Mouse (Mus musculus) right cerebral cortex, postnatal 4 days (tissue): ENCODE measurements at regions not wholly inside any gene's neighbourhood (a gene's known extent, or its start where the extent isn't known, plus 50 kb on each side); places are given as distances from the start of the nearest gene placed in this dataset.

ENCODE experiments used
- DNase-seq: peaks from one replicate; pipeline ENCODE4 v3.0.0-alpha.2; 2022

DNA sequence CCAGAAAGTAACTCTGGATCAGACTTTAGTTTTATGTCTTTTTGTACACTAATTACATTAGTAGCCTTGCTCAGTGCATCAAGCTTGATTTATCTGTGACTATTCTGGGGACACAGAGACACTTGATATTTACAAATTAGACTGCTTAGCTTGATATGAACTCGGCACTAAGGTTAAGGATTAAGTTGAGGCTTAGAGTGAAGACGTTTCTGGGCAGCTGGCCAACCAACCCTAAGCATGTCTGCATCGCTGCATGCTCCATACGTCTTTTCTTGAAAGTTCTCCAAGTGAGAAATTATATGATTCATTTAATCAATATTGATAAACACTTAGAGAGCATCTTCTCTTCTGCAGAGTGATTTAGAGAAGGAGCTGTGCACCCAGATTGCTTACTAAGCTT lies 352.6 kb upstream of the Slitrk1 start:
- DNase-seq, result peak; percentile 2

DNA sequence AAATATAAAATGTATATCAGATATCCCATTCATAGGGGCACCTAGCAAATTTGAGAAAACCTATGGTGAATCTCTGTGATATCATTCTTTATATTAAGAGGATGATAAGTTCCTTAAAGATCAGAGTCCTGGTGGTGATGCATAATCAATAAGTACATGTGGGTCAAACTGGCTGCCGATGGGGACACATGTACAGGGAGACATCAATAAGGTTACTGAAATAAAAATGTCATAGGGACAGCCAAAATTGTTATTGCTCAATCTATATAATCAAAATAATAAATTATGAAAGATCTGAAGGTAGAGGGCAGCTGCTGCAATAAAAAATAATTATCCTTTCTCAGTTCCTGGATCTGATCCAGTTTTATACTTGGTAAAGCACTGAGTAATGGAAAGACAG lies 348.0 kb upstream of the Slitrk1 start:
- no peak for DNase-seq

GRCm38 (mm10) chr14:109214848-109215247 lies 300.9 kb upstream of the Slitrk1 start:
- no peak for DNase-seq

DNA sequence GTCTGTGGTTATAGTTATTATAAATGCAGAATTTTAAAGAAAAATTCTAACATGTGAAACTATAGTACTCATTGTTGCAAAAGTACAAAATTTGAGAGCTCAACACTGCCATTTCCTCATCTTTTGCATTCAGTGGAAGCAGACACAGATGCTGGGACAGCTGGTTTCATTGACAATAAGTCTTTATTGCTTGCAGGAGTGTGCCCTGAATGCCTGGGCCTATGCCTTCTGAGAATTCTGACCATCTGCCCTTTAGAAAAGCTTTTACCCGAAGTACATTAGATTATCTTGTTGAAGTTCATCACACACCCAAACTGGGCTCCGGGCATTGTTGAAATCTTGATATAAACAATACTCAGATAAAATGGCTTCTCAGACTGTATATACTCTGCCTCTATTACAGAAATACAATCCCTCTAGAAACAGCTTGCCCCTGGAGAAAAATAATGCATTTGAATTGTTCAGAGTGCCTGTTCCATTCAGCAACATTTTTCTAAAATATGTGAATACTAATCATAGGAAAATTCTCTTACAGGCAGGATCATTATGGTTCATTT lies 266.1 kb upstream of the Slitrk1 start:
- DNase-seq, result no peak

GRCm38 (mm10) chr14:109176602-109177179 lies 262.7 kb upstream of the Slitrk1 start:
- no peak for DNase-seq

GRCm38 (mm10) chr14:109175819-109176218 lies 261.9 kb upstream of the Slitrk1 start:
- no peak for DNase-seq
